Mouse (Mus musculus) ovary, adult 18-20 months (tissue): Measurements from ENCODE around the gene 1110059E24Rik.
"Not testable (repeated sequence)": the region's sequence is repeated elsewhere in the genome, so short reads cannot be mapped to it uniquely, and the experiment has no call there.

Experiments
- DNase-seq: peaks from one replicate; pipeline ENCODE4 v3.0.0; 2022; ENCODE audit warnings: low spot score, mixed read lengths

Gene 1110059E24Rik

DNA sequence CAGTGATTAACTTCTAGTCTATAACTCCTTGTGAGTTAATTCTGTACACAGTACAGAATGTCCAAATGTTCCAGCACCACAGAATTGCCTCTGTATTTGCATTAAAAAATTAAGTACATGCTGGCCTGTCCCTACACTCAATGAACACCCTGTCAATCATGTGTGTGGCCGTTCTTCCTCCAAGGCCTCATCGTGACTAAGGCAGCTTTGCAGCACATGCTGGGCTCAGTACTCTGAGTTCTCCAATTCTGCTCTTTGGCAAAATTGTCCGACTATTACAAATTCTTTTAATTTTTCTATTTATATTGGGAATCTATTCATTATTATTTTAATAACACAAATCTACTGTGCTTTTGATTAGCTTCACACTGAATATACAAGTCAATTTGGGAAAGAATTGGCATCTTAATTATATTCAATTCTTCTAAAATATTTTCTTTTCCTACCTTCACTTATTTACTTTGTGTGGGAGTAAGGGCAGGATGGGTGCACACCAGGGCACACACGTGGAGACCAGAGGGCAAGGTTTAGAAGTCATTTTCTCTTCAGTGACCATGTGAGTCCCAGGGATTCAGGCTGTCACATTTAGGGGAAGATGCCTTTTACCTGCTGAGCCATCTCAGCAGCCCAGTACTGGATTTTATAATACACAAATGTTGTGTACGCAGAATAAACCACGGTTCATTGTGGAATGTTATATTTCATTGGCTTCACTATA, 26.3 kb downstream of the 1110059E24Rik start:
- DNase-seq = no peak

GRCm38 (mm10) chr19:21624148-21624535, 28.6 kb downstream of the 1110059E24Rik start:
- DNase-seq = no peak

- DNase-seq = no peak
These were observed 29.2 kb downstream of the 1110059E24Rik start for GRCm38 (mm10) chr19:21623410-21624147.

DNA sequence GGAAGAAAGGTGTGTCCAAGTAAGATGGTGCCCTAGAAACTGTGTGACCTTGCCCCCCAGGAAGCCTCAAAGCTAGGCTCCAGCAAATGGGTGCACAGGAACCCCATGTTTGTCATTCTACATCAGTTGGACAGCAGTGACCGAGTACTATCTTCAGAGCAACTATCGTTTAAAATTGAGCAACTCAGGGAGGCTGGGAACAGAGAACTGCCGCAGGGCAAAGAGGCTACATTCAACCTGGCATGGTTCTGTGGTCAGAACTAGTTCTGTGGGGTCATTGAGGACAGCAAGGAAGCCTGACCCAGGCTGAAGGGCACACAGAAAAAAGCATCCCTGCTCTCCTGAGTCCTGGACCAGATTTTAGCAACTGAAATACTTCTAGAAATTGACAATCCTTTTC, 37.0 kb downstream of the 1110059E24Rik start:
- no peak for DNase-seq

- no peak for DNase-seq
These were observed 40.8 kb downstream of the 1110059E24Rik start for GRCm38 (mm10) chr19:21611725-21612575.

- no peak for DNase-seq
These were observed 41.5 kb downstream of the 1110059E24Rik start for GRCm38 (mm10) chr19:21611297-21611696.

DNA sequence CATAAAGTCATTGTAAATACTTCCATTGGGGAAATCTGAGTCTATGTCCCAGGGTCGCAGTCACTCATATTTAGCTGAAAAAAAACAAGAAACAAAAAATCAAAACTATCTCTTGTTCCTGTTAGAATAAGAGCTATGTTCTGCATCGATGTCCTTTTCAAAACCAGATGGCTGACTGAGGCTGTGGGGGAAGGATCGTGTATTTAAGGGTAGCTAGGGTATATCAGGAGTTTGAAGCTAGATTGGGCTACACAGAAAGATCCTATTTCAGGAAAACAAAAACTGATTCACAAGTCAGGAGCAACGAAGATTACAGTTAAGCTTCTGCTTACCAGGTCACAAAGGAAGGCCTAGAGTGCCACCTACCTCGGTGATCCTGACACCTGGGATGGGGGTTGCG, 42.5 kb downstream of the 1110059E24Rik start:
- no peak for DNase-seq

GRCm38 (mm10) chr19:21605294-21605693, 47.5 kb downstream of the 1110059E24Rik start:
- no peak for DNase-seq

DNA sequence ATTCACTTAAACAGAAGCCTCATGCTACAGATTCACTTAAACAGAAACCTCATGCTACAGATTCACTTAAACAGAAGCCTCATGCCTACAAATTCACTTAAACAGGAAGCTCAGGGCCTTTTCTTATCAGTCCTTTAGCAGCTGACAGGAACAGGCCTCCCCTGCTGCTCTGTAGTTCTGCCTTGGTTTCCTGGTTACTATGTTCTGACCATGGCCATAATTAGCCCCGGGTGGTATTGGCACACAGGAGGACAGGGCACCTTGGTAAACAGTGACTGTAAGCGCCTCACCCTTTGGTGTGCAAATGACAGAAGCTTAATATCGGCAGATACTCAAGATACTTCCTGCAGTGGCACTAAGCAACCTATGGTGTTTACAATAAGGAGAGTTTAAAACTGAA, 48.9 kb downstream of the 1110059E24Rik start:
- no peak for DNase-seq

DNA sequence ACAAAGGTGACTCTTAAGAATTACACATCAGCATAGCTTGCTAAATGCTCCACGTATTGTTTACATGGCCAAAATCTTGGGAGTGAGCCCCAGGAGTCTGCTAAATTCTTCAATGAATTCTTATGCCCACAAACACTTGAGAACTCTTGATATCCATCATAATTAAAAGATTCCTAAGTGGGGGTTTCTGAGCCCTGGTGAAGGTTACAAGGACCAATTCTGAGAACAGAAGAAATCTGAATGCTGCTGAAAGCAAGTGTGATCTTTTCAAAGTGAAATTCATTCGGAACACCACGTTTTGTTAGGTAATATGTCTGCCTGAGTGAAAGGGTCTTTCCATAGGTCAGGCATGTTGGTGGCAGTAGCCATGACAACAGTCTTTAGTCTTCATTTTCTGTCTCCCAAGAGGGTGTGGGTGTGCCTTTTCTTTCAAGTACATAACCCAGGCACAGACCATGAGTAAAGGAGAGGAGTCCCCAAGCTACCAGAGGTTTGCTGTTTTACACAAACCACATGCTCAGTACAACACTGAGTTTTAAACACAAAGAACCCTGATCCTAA, 51.2 kb downstream of the 1110059E24Rik start:
- no peak for DNase-seq

- no peak for DNase-seq
These were observed 54.0 kb downstream of the 1110059E24Rik start for GRCm38 (mm10) chr19:21598659-21599352.

GRCm38 (mm10) chr19:21594676-21595075, 58.1 kb downstream of the 1110059E24Rik start:
- no peak for DNase-seq

GRCm38 (mm10) chr19:21592216-21592615, 60.6 kb downstream of the 1110059E24Rik start:
- not testable (repeated sequence) for DNase-seq

- no peak for DNase-seq
These were observed 62.9 kb downstream of the 1110059E24Rik start for GRCm38 (mm10) chr19:21589888-21590287.

- no peak for DNase-seq
These were observed 65.2 kb downstream of the 1110059E24Rik start for GRCm38 (mm10) chr19:21587593-21587992.

- no peak for DNase-seq
These were observed 66.2 kb downstream of the 1110059E24Rik start for GRCm38 (mm10) chr19:21586546-21586945.

GRCm38 (mm10) chr19:21585868-21586267, 66.9 kb downstream of the 1110059E24Rik start:
- no peak for DNase-seq

DNA sequence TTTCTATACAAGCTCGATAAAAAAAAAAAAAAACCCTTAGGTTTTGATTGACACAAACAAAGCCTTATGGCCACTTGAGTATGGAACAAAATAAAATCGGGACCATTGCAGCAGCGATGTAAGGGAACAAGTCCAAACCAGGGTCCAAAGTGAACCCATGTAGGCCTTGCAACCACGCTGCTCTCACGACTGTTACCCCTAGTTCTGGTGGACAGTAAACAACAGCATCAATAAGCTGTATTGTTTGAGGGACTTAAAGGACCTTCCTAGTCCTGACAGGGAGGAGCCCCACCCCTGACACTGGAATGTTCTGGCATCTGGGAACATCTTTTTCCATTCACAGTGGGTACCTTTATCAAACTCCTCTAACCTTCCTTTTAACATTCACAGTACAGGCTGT, 68.8 kb downstream of the 1110059E24Rik start:
- no peak for DNase-seq

GRCm38 (mm10) chr19:21583523-21583984, 69.2 kb downstream of the 1110059E24Rik start:
- DNase-seq = no peak

DNA sequence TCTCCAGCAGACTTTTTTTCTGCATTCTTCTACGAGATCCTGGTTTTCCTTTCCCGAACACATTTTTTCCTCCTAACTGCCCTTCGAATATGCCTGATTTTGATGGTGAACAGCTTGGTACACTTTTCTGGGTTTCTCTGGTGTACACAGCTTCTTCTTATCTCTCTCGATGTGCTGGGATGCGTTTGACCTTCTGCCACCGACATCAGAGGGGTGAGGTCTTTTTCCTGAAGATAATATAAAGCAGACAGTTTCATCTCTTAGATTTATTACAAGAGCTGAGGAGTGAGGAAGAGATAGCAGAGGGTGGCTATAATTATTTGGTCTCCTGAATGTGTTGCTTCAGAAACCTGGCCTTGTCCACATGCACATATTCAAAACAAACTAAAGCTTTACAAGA, 71.4 kb downstream of the 1110059E24Rik start:
- no peak for DNase-seq

- no peak for DNase-seq
These were observed 72.9 kb downstream of the 1110059E24Rik start for GRCm38 (mm10) chr19:21579896-21580295.
